Mouse (Mus musculus) cerebellum, adult 11-12 months (tissue): ENCODE data around the gene Commd7.

ENCODE experiments used
- DNase-seq: peaks from one replicate; pipeline ENCODE4 v3.0.0; 2022

The Commd7 gene

DNA sequence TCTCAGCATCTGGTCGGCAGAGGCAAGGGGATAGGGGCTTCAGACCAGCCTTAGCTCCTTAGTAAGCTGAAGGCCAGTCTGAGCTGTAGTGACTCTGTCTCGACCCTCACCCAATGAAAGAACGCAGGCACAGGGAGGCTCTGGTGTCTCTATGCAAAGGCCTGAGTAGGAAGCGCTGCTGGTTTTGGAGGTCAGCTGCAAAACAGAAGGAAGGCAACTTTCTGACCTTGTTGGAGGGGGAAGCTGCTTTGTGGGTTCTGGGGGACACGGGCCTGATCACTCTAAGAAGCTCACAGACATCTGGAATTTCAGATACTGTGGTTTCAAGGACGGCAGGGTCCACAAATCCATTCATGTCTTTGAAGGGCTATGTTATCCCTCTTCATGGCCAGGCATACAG is 46.6 kb downstream of the Commd7 start:
- DNase-seq, result no peak

- DNase-seq, result no peak
These were observed 48.2 kb downstream of the Commd7 start for GRCm38 (mm10) chr2:153584396-153584795.

GRCm38 (mm10) chr2:153583641-153584049 is 48.9 kb downstream of the Commd7 start:
- DNase-seq, result no peak

DNA sequence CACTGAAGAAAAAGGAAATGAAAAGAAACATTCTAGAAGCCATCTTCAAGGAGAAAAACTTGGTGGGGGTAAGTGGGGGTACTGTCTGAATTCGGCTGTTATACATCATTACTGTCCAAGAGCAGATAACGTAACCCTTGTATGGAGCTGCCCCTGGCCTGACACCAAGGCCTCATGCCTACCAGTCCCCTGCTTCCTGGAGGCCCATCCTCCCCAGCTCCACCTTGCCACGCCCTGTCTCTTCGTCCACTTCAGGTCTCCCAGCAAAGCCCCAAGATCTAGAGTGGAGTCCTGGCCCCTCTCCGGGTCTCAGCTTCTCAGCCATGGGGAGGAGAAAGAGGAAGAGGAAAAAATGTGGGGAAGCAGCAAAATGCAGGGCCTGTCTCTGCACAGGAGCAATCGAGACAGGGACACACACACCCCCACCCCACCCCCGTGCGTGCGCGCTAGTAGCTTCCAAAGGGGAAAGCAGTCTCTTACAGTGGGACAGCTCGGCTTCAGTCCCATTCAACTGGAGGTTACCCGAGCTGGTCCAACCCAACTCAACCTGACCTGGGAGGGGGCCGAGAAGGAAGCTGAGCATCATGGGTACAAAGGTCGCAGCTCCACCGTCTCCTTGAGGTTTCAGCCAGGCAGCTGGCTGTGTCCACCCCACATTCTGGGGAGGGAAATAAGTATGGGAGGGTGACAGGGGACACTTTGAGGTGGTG is 49.5 kb downstream of the Commd7 start:
- no peak for DNase-seq

DNA sequence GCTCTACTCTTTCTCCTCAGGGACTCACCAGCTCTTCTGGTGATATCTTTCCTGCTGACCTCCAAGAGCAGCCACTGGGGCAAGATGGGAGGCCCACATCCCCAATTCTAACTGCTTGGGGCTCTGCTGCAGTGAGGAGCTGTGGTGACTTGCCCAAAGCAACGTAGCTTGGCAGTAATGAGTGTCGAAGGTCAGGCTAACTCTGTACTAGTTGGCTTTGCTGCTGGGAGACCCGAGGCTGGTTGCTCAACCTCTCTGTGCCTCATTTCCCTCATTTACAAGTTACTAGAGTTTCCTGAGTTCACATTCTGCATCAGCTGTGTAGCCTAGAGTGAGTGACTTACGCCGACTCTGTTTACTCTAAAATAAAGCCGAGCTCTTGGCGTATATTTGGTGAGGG is 51.2 kb downstream of the Commd7 start:
- no peak for DNase-seq

DNA sequence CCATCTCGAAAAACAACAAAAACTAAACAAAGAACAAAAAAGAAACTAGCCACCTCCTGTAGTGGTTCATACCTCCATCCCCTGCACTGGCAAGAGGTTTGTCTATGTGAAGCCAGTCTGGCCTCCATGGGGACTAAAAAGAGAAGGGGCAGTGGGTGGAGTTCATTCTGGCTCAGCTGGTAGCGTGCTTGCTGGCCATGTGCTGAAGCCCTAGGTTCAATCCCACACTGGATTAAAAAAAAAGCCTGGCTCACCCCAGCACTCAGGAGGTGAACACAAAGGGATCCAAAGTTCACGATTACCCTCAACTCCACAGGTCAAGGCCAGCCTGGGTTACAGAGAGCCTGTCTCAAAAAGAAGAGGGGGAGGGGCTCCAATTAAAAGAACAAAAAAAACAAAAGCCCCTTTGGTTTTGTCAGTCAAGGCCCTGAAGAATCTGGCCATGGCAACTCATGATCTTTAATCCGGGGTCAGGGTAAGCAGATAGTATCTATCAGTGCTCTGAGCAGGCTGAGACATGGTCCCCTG is 52.1 kb downstream of the Commd7 start:
- DNase-seq, result no peak

DNA sequence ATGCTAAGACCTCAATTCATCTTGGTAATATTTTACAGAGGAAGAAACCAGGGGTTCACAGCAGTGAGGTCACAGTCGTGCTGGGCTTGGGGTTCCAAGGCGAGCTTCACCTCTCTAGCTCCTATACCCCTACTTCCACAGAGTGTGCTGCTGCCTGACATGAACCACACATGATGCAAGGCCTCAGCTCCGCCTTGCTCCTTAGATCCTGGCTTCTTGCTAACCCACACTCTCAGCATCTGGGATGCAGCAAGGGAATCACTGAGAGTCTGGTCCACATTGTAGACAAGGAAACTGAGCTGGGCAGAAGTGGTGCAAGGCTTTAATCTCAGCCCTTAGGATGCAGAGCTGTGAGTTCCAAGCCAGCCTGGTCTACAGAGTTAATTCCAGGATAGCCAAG is 52.5 kb downstream of the Commd7 start:
- no peak for DNase-seq

DNA sequence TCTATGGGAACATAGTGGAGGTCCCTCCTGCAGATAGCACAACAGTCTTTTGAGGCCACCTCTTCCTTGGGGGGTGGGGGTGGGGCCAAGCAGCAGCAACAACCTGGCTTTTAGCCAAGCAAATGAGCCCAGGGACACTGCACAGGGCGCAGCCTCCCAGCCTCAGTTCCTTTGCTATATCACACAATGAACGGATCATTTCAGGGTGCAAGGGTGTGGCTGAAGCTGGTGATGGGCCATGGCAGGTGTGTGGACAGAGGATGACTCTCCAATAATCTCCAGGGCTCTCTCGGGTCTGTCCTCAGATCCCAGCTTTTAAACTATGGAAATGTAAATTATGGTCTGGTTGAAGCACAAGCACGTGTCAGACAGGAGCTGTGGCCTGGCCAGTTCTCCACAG is 55.5 kb downstream of the Commd7 start:
- no peak for DNase-seq

GRCm38 (mm10) chr2:153576150-153576549 is 56.4 kb downstream of the Commd7 start:
- DNase-seq, result no peak

DNA sequence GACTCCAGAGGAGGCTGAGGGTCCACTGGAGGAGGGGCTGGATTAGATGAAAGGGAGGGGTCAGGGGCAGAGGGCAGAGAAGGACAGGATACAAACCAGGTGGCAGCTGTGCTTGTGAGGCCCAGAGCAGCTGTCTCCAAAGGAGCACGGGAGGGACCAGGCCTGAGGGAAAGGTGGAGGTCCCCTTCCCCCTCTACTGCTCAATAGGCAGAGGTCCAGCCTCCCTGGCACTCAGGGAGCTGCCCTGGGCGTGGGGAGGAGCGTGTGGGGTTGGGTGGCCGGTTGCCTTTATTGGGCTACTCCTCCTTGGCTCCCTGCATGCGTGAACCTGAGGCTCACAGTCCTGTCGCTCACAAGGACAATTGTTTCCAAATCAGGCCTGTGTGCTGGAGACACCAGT is 57.0 kb downstream of the Commd7 start:
- no peak for DNase-seq

- no peak for DNase-seq
These were observed 59.5 kb downstream of the Commd7 start for GRCm38 (mm10) chr2:153573101-153573500.

DNA sequence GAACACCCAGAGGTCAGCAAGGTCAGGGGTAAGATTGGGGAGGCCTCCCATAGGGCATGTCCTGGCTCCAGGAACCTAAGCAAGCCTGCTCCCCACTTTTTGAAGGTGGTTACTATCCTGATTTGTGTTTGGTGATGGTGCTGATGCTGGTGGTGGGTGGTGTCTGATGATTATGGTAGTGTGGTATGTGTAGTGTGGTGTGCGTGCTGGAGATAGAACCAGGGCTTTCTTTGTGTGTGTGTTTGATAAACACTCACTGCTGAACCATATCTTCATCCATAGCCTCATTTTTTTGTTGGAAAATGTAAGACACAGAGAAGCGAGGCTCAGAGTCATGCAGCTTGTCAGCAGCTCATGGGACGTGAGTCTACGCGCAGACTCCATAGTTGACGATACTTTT is 64.0 kb downstream of the Commd7 start:
- DNase-seq, result no peak

DNA sequence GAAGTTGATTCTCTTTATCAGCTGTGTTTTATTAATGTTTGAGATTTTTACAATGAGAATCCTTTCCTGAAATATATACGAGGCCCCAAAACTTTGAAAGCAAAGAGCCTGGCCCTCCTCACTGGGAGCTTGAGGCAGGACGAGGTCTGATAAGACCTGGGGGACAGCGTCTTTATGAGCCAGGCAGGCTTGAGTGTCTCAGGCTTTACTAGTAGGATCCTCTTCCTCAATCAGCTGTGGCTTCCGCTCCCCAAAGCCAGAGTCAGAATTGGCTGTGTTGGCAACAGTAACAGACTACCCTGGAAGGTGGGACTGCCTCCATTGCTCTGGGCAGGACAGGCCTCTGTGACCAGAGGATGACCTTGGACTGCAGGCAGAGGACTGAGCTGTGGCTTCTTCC is 64.6 kb downstream of the Commd7 start:
- no peak for DNase-seq
